Mouse (Mus musculus) adrenal gland, adult 18-20 months (tissue): Measurements from ENCODE around the gene Dnajc12. TPM values are rescaled to one million over a fixed set of nuclear protein-coding genes. Genes with fewer than 3 reads are reported as not detected.
"Not testable (repeated sequence)": the region's sequence is repeated elsewhere in the genome, so short reads cannot be mapped to it uniquely, and the experiment has no call there.

Source experiments
- DNase-seq, 2 experiments: peaks; one replicate each; pipeline ENCODE4 v3.0.0; 2021 to 2022; ENCODE audit warnings: low spot score in 2 of 2
- total RNA-seq, 2 experiments: library from RNA; stranded (reverse); gene quantifications; 1 replicate in 1 of 2; 2 replicates in 1 of 2; pipeline ENCODE4 v1.2.3; 2021

The Dnajc12 gene
- total RNA-seq, 2 experiments from 2014 or later: 16.1 to 22.2 TPM

DNA sequence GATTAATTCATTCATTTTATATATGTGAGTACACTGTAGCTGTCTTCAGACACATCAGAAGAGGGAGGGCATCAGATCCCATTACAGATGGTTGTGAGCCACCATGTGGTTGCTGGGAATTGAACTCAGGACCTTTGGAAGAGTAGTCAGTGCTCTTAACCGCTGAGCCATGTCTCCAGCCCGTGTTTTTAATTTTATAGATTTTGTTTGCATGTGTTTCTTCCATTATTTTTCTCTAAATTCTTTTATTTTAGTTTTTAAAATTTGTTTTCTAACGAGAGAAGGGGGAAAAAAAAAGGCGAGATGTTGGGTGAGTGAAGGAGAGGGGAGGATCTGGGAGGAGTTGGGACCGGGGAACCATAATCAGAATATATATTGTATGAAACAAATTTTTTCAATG is 3.7 kb downstream of the Dnajc12 start:
- not testable (repeated sequence) for DNase-seq

DNA sequence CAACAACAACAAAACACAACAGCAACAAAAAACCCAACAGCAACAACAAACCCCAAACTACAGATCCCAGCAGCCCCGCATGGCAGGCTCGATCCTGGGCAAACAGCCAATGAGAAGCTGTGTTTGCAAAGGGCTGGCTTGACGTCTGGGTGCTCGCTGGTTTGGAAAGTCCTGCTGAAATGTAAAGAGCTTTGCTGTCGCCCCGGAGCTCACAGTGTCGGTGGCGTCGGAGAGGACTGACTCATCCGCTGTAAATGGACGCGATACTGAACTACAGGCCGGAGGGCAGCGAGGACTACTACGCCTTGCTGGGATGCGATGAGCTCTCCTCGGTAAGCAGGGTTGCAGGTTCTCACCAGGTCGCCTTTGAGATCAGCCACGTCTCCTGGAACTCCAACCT is 4.2 kb downstream of the Dnajc12 start:
- DNase-seq: peak; percentile 68 to 69

DNA sequence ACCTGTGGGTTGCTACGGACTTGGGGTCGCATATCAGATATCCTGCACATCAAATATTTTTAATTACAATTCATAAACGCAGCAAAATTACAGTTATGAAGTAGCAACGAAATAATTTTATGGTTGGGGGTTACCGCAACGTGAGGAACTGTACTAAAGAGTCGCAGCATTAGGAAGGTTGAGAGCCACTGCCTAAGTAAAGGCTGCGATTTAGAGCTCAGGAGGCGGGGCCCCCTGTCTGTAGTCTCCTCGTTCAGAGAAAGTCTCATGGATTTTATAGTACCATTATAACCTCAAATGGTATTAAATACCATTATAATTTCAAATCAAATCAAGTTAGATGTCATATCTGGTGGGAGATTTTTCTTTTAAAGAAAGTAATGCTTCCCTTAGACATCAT is 4.7 kb downstream of the Dnajc12 start:
- DNase-seq: no peak

DNA sequence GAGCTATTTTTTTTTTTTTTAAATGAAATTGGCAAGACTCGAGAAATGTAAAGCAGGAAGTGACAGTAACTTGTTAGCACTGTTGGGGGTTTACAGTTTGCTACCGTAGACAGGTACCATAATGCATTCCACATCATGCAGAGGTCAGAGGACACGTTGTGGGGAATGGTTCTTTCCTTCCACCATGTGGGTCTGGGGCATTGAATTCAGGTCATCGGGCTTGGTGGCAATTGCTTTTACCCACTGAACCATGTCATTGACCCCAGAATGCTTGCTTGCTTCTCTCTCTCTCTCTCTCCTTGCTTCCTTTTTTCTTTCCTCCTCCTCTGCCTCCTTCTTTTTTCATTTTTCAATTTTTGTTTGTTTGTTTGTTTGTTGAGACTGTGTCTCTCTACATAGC is 6.7 kb downstream of the Dnajc12 start:
- DNase-seq: no peak

DNA sequence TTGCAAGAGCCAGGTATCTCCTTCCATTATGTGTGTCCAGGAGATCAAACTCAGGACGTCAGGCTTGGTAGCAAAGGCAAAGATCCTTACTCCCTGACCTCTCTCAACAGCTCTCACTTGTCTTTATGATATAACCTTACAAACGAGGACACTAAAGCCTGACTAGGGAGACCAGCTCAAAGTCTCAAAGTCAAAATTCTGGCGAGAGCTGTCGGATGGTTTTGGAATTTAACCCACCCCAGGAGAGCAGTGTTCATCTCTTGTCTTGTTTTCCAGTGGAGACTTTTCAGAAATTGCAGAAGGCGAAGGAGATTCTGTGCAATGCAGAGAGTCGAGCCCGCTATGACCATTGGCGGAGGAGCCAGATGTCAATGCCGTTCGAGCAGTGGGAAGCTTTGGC is 14.7 kb downstream of the Dnajc12 start:
- DNase-seq: no peak

DNA sequence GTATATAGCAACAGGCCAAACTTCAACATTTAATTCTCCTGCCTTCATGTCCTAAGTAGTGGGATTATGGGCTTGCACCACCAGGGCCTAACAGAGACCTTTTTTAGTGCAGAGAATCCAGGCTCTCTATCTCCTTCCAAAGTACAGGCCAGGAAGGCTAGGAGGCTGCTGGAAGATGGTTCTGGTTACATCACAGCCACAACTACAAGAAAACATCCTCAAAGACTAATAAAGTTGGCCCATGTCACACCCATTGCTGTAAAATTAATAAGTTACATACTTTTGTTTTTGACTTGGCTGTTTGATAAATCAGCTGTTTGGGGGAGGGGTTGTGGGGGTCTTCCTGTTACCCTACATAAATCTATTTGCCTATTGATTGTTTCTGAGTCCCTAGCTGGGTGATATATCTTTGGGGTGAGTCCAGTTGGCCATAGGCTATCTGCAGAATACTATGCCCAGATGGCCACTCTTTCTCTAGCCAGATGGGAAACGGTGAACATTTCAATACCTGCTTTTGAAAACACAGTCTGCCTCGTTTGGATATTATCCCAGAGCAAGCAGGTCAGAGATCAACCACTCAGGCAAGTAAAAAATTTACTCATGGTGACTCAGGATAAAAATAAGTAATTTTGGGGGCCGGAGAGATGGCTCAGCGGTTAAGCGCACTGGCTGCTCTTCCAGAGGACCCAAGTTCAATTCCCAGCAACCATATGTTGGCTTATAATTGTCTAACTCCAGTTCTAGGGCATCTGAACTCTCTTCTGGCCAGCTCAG is 20.7 kb downstream of the Dnajc12 start:
- no peak for DNase-seq

DNA sequence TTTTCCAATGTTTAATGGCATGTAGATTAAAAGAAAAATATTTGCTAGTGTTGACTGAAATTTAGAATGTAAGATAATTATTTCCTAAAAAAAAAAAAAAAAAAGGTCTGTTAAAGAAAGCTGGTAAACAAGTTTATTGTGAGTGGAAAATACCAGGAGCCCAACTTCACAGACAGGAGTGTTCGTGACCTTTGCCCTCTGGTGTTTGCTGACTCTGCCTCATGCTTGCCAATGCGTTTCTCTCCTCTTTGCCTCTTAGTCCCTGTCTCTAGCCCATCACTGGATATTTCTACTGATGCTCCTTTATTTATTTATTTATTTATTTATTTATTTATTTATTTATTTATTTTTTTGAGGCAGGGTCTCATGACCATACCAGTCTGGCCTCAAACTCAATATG is 21.4 kb downstream of the Dnajc12 start:
- no peak for DNase-seq

DNA sequence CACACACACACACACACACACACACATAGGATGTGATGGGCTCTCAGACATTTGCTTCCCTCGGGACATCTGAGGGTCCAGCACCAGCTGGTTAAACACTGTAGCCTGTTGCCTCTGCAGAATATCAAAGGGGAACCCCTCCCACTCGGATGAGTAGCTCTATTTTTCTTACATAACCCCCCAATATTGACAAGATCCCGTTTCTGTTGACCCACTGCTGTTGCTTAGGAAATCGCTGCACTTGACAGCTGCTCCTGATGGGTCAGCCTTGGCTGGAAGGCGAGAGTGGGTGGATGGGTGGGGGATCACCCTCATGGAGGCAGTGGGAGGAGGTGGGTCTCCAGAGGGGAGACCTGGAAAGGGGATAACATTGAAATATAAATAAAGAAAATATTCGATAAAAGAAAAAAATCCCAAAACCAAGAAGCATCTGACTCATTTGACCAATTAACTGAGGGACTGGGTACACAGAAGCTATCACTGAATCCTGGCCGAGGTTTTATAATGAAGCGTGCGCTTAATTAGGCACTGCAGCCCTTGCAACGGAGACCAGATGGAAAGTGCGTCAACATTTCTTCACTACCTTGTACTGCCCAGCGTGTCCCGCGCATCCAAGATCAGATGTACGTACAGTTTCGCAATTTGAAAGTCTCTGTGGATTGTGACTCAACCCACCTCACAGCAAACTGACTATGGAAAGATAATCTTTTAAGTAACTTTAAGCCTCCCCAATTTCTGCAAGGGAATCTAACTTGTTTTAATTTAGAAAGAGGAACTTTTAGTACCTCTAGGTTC is 28.1 kb downstream of the Dnajc12 start:
- no peak for DNase-seq

DNA sequence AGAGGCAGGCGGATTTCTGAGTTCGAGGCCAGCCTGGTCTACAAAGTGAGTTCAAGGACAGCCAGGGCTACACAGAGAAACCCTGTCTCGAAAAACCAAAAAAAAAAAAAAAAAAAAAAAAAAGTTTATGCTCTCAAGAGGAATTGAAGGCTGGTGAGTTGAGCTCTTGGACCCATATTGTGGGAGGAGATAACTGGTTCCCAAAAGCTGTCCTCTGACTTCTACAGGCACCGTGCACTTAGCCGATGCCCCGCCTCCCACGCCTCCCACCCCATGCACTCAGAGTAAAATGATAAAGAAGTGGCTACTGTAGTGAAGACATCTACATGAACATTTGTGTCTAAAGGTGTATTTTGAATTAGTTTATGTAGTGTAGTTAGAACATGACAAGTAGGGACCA is 29.4 kb downstream of the Dnajc12 start:
- DNase-seq: not testable (repeated sequence)

DNA sequence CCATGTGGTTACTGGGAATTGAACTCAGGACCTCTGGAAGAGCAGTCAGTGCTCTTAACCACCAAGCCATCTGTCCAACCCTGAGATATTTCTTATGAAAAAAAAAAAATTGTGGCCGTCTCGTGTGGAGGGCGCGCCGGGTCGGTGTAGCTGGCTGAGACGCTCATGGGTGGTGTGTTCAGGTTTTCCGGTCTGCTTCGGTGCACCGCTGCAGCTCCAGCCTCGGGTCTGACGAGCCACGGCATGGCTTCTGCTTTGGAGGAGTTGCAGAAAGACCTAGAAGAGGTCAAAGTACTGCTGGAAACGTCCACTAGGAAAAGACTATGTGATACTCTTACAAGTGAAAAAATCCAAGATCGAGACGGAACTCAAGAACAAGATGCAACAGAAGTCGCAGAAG is 30.5 kb downstream of the Dnajc12 start:
- DNase-seq: no peak

DNA sequence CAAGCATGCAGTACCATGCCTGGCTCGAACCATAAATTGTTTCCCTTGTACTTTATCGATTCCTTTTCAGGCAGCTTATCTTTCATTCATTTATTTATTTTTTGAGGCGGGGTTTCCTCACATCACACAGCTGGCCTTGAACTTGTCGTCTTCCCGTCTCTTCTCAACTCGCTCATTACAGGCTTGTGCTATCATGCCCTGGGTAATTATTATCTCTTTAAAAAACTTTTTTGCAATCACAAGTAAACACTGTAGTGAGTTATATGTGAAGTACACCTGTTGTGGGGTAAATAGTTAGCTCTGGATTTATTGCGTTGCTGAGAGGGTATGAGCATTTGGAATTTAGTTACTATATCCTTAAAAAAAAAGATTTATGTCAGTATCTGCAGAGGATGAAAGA is 33.0 kb downstream of the Dnajc12 start:
- no peak for DNase-seq

DNA sequence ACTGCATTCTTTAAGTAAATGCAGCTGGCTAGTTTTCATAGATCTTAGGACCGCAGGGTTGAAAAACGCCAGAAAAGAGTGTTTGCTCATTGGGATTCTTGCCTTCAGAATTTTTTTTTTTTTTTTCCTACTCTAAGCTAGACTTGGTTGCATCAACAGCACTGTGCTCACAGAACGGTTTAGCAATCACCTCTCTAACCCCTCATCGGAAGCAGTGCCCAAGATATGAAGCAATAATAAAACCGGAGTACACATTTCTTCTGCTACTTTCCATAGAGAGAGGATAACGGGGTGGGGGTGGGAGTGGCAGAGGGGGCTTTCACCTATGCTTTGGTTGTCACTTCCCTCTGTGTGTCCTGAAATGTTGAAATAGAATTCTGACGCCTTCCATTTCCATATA is 33.6 kb downstream of the Dnajc12 start:
- DNase-seq: no peak

DNA sequence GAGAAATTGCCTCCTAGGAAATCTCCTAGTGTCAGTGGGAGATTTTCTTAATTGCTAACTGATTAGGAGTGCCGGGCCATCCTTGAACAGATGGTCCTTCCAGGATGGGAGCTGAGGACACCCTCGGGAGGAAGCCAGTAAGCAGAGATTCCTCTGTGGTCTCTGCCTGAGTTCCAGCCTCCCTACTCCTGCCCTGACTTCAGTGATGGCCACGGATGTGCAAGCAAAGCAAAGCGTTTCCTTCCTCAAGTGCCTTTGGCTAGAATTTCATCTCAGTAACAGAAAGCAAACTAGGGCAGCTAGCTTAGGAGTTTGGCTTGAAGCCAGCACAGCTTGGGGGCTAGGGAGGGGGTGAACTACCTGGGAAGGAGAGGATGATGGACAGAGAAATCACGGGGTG is 34.8 kb downstream of the Dnajc12 start:
- DNase-seq: no peak

DNA sequence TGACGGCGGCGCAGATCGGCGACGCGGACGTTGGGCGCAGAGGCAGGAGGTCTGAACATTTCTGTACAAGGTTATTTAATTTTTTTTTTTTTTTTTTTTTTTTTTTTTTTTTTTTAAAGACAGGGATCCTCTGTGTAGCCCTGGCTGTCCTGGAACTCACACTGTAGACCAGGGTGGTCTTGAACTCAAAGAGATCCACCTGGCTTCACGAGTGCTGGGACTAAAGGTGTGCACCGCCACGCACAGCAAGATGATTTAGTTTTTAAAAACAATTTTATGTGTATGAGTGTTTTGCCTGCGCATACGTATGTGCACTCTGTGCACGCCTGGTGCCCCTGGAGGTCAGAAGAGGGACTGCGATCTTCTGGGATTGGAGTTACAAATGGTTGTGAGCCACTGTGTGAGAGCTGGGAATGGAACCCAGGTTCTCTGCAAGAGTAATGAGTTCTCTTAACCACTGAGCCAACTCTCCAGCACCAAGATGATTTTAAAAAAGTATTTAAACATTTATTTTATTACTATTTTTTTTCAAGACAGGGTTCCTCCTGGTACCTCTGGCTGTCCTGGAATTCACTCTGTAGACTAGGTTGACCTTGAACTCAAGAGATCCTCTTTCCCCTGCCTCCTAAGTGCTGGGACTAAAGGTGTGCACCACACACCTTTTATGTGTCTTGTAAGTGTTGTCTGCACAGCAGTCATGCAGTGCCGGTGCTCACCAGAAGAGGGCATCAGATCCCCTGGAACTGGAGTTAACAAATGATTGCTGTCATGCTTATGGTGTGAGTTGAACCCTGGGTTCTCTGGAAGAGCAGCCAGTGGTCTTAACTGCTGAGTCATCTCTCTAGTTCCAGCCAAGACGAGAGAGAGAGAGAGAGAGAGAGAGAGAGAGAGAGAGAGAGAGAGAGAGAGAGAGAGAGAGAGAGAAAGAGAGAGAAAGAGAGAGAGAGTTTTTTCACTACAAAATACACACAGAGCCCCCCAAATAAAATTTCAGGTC is 39.8 kb downstream of the Dnajc12 start, which contains the start of gene Gm7075:
TSS of gene Gm7075 (minus strand) at position 51 of the 997 bp plus-strand sequence.
- DNase-seq: peak; percentile 56 to 61

DNA sequence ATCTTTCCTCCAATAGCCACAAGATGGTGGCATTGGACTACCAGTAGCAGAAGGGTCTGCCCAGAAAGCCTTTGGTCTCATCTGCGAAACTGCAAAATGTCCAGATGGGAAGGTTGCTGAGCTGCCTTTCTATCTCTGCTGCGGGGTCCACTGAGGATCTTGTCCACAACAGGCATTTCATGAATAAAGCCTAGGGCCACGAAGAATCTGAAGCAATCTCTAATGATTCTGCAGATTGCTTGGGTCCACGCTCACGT is 40.4 kb downstream of the Dnajc12 start:
- no peak for DNase-seq

DNA sequence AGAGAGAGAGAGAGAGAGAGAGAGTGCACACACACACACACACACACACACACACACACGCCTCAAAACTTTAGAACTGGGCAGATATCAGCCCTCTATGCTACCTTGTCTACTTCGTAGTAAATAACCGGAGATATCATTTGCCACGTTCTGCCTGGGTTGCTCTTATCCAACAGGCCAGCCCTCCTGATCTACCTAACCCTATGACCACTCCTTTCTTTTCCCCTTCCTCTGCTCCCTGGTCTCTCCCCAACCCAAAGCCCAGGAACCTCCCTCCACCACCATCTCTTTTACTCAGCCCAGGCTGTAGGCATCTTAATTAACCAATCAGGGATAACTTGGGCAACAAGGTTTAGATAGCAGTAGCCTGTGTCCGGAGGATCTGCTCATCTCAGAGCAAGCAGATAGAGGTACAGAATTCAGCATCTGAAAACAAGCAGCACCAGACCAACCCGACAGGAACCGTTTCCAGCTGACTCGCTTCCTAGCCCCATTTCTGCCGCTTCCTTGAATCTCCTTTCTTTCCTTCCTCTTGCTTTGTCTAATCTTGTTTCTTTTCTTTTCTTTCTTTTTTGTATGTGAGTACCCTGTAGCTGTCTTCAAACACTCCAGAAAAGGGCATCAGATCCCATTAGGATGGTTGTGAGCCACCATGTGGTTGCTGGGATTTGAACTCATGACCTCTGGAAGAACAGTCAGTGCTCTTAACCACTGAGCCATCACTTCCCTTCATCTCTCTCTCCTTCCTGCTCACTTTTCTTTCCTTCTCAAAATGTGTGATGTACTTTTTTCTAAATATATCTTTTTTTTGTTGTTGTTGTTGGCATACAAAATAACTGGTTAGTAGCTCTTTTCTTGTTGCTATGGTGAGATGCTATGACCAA is 41.6 kb downstream of the Dnajc12 start:
- no peak for DNase-seq

DNA sequence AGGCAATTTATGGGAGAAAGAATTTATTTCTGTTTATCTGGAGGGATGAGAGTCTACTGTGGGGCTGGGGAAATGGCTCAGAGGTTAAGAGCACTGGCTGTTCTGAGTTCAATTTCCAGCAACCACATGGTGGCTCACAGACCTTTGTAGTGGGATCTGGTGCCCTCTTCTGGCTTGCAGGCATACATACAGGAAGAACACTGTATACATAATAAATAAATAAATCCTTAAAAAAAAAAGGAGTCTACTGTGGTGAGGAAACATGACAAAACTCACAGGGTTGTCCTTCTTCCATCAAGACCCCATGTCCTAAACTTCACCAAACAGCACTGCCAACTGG is 42.2 kb downstream of the Dnajc12 start:
- DNase-seq: peak; percentile 32 to 44

DNA sequence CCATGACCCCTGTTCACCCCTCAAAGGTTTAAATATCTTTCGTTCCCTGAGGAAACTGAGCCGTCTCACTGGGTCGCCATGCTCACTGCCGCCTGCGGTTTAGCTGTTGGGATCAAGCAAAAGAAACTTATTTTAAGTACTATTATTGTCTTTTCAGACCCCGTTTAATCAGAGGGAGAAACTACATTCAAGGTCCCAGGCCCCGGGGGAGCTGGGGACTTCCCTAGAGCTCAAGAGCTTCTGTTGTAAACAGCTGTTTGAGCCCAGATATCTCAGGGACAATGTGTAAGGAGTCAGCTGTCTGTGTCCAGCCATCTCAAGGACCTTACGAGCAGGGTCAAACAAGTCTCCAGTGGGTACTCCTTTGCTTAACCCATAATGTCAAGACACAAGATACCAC is 44.9 kb downstream of the Dnajc12 start:
- no peak for DNase-seq

DNA sequence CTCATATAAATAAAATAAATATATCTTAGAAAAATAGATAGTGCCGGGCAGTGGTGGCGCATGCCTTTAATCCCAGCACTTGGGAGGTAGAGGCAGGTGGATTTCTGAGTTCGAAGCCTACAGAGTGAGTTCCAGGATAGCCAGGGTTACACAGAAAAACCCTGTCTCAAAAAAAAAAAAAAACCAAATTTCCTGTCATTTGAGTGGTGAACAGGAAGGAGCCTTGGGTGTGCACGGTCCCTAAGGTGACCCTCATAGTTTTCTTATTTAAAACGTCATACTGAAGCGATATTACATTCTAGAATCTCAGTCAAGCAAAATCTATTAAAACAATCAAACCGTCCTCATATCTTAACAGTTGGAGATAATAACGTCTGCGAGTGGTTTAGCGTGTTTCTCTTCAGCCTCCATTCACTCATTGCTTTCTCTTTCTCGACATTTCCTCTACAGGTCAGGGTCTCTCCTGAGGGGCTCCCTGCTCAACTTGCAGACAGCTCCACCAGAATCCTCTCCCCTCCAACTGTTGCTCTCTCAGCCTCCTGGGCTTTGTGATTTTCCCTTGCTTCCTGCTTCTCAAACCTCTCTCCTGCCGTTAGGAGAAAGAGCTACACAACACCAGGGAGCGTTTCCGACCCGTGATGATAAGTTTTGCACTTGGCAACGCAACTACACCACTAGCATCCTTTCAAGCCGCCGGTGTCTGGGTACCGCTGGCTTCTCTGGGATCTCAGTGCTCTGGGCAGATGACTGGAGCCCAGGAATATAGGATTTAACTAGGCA is 46.2 kb downstream of the Dnajc12 start:
- DNase-seq: peak; percentile 18 to 27

DNA sequence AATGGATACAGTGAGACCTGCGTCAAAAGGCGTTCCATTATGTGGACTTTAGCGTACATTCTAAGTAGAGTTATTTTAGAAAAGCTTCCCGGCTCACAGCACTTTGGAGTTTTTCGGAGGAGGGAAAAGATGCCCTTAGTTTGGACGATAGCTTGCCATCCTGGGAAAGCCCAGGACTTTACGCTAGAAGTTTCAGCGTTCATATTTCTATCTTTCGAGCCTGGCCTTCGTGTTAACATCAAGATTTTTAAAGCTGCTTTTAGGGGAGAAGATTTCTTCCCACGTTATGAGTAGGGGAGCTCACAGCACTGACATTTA is 46.7 kb downstream of the Dnajc12 start:
- DNase-seq: no peak
